Mouse (Mus musculus) hindbrain, embryonic 11.5 days (tissue): ENCODE measurements around the gene Fam178b. TPM values are rescaled to one million over a fixed set of nuclear protein-coding genes. Genes with fewer than 3 reads are reported as not detected.

ENCODE experiments used
- ATAC-seq: fragments of 200-750 bp; cut with Nextera tagmentation; 2 replicates; pipeline ENCODE4 v1.8.0; 2017; ENCODE audit warnings: mild to moderate bottlenecking, moderate TSS enrichment, moderate library complexity; ENCODE audit not compliant: low FRiP score
- DNase-seq: peaks from one replicate; pipeline ENCODE4 v3.0.0-alpha.2; 2015; ENCODE audit warnings: low spot score
- H3K27ac ChIP-seq: fragments of 300-500 bp; sonication (generic); 2 replicates; pipeline ENCODE4 v1.5.1; 2014; ENCODE audit warnings: mild to moderate bottlenecking, low read depth, low read length
- H3K27me3 ChIP-seq: fragments of 300-500 bp; sonication (generic); 2 replicates; pipeline ENCODE4 v1.6.1; 2014; ENCODE audit warnings: mild to moderate bottlenecking, low read length, moderate library complexity, mixed read lengths; ENCODE audit not compliant: control insufficient read depth, insufficient read depth
- H3K36me3 ChIP-seq: fragments of 300-500 bp; sonication (generic); 2 replicates; pipeline ENCODE4 v1.6.1; 2014; ENCODE audit warnings: mild to moderate bottlenecking, low read length, moderate library complexity, mixed read lengths; ENCODE audit not compliant: control insufficient read depth, insufficient read depth
- H3K4me1 ChIP-seq: fragments of 300-500 bp; sonication (generic); replicated peaks from 2 replicates; pipeline ENCODE4 v1.6.1; 2014; ENCODE audit warnings: low read length, mixed read lengths; ENCODE audit not compliant: control insufficient read depth, insufficient read depth
- H3K4me2 ChIP-seq: fragments of 300-500 bp; sonication (generic); replicated peaks from 2 replicates; pipeline ENCODE4 v1.6.1; 2014; ENCODE audit warnings: mild to moderate bottlenecking, low read depth, low read length
- H3K4me3 ChIP-seq: fragments of 300-500 bp; sonication (generic); 2 replicates; pipeline ENCODE4 v1.5.1; 2014; ENCODE audit warnings: low read depth, low read length
- H3K9ac ChIP-seq: fragments of 300-500 bp; sonication (generic); 2 replicates; pipeline ENCODE4 v1.6.1; 2014; ENCODE audit warnings: low read depth, low read length
- H3K9me3 ChIP-seq: fragments of 300-500 bp; sonication (generic); 2 replicates; pipeline ENCODE4 v1.6.1; 2016; ENCODE audit warnings: low read length; ENCODE audit not compliant: control insufficient read depth
- WGBS: fragments of 180-500 bp; shearing (Covaris S2); extraction: QIAGEN DNeasy Blood & Tissue Kit; methylation state at CpG from one replicate; pipeline ENCODE4 v1.1.7; 2014; 5-methylcytosine and 5-hydroxymethylcytosine counted together
- polyA plus RNA-seq: library from polyadenylated mRNA; unstranded; fragments of >200 nt; fragmentation: Nextera tagmentation; extraction: Ambion mirVana; gene quantifications from 2 replicates; pipeline ENCODE4 v1.2.1, GENCODE M21; 2014

Gene Fam178b
- polyA plus RNA-seq, 1 experiment from 2014 or later = 0.52 TPM

- WGBS = under 1% methylated on average over 42 of the region's 52 CpGs
- Histone ChIP-seq H3K9me3 (no peaks in the 10 kb centered on the region), H3K27me3 (no peaks in the 10 kb centered on the region), H3K4me3 (peak overlapping the region; percentile 93), H3K27ac (peak overlapping the region; percentile 99), H3K9ac (peak overlapping the region; percentile 100), H3K4me2 (peak overlapping the region; percentile 99), H3K4me1 (peaks cover 20% of the 10 kb centered on the region), H3K36me3 (peaks cover 18% of the 10 kb centered on the region)
- peak; percentile 82 for ATAC-seq
- peak; percentile 98 for DNase-seq
Measured at GRCm38 (mm10) chr1:36556553-36557456, 126.2 kb downstream of the Fam178b start.

DNA sequence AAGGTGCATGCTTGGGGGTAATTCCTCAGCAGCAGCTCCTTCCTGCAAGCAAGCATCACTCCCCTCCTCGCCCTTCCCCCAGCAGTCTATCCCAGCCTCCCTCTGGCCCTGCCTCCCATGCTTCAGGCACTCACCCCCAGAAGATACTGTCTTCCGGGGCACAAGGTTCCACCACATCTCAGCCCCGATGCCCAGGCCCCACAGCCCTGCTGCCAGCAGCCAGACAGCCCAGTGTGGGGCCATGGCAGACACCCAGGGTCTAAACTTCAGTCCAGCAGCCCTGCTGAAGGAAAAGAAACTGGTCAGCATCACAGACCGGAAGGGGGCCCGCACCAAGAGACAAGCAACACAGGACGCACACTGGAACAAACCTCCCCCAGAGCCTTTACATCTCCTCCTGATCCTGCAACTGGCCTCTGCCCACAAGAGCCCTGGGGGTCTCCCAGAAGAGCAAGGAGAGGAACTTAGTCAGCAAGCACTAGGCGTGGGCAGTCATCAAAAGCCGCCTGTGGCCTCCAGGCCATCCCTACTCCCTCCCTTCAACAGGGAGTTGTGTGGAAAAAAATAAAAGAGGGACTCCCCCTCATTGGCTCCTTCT is 127.1 kb downstream of the Fam178b start:
- Histone ChIP-seq H3K9me3 (no peaks in the 10 kb centered on the region), H3K4me3 (peak overlapping the region; percentile 93), H3K9ac (peak overlapping the region; percentile 100), H3K27ac (peak overlapping the region; percentile 99), H3K4me2 (peak overlapping the region; percentile 99), H3K36me3 (peaks cover 24% of the 10 kb centered on the region), H3K4me1 (peaks cover 20% of the 10 kb centered on the region), H3K27me3 (no peaks in the 10 kb centered on the region)
- ATAC-seq (no peak), DNase-seq (peak; percentile 58)
- WGBS = 4% methylated on average over 8 of the region's 8 CpGs

DNA sequence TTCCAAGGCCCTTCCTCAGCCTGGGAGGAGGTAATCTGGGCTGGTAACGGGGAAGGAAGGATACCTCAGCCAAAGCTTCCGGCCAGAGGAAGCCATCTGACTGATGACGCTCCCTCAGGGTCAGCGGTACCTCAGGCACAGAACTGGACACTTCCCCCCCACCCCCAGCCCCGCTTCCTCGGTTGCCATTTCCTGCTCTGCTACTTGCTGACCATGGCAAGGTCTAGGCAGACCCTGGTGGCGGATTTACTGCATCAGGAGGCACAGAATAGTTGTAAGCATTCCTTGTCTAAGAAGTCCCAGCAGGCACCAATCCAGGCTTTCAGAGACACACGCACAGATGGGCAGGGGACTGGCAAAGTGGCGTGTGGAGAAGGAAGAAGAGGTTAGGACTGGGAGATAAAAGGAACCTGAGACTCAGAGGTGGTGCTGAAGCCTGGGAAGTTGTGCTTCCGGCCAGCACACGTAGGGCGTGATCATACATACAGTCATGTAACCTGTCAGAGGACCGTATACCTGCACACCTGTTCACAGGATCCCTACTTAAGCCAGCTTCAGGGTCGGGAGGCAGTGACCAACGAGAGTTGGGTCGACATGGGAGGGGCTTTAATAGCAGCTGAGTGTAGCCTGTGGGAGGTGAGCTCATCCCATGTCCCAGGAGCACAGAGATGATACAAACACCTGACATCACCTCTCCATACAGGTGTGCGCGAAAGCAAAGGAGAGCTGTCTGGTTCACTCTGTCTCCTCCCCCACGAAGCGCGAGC is 128.2 kb downstream of the Fam178b start:
- Histone ChIP-seq H3K9me3 (no peaks in the 10 kb centered on the region), H3K9ac (peak overlapping the region; percentile 100), H3K27ac (peak overlapping the region; percentile 3; the same call in 1 of the 2 replicates), H3K4me3 (peak overlapping the region; percentile 93), H3K4me1 (peaks cover 20% of the 10 kb centered on the region), H3K4me2 (peak overlapping the region; percentile 99), H3K27me3 (no peaks in the 10 kb centered on the region), H3K36me3 (peaks cover 34% of the 10 kb centered on the region)
- ATAC-seq (no peak), DNase-seq (no peak)
- WGBS = 77% methylated on average over 21 of the region's 21 CpGs

DNA sequence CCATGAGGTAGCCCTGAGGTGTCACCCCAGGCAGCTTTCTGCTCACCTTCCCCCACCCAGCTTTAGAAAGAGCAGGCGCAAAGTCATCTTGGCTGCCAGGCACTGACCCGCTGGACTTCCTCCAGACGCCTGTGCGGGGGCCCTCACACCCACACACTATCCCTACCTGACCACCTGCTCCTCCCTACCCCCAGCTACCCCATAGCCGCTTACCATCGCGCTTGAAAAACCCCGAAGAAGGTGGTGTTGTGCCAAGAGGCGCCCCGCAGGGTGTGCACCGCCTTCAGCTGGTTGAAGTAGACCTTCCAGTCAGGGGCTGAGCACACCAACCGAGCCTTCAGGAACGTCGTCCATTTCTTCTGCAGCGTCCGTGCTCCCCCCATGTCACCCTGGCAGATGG is 130.5 kb downstream of the Fam178b start:
- no peak overlapping the region for H3K9ac ChIP-seq
- no peak for ATAC-seq
- H3K36me3 ChIP-seq = peaks cover 34% of the 10 kb centered on the region
- WGBS = 90% methylated on average over 16 of the region's 16 CpGs
- no peak overlapping the region for H3K4me3 ChIP-seq
- no peak overlapping the region for H3K27ac ChIP-seq
- DNase-seq = no peak
- no peak overlapping the region for H3K4me2 ChIP-seq
- peaks cover 14% of the 10 kb centered on the region for H3K4me1 ChIP-seq
- no peaks in the 10 kb centered on the region for H3K27me3 ChIP-seq
- H3K9me3 ChIP-seq = no peaks in the 10 kb centered on the region

GRCm38 (mm10) chr1:36551904-36552303 is 131.1 kb downstream of the Fam178b start:
- WGBS = 94% methylated on average over 17 of the region's 17 CpGs
- no peaks in the 10 kb centered on the region for H3K27me3 ChIP-seq
- H3K27ac ChIP-seq = no peak overlapping the region
- H3K4me3 ChIP-seq = no peak overlapping the region
- no peak overlapping the region for H3K9ac ChIP-seq
- no peak for DNase-seq
- H3K4me2 ChIP-seq = no peak overlapping the region
- ATAC-seq = no peak
- H3K36me3 ChIP-seq = peaks cover 34% of the 10 kb centered on the region
- no peaks in the 10 kb centered on the region for H3K9me3 ChIP-seq
- peaks cover 14% of the 10 kb centered on the region for H3K4me1 ChIP-seq

DNA sequence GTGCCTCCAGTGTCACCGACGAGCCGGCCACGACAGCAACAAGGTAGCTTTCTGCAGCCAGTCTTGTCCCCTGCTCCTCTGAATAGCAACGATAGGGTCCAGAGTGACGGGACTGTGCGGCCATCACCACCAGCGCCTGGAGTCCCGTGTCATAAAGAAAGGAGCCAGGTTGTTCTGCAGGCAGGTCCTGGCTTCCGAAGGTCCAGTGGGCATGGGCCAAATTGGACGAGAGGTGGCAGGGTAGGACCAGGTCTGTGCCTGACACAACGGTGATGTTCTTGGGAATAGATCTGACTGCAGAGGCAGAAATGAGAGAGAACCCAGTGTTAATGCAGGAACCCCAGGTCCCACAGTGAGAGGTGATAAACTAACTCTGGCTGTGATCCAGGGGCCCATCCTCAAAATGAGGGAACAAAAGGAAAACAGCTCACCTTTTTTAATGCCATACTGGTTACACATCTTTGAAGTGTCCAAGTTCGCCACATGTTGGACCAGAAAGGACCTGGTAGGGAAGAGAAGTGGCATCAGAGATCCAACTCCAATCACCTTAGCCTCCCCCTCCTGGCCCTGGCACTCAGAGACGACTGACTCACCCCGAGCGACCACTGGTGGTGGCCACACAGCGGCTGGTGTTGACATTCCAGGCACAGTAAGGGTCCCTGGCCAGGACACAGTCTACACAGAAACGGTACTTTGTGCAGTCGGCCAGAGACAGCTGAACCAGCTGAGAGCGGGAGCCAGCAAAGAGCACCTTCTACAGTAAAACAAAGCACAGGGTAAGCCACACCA is 132.7 kb downstream of the Fam178b start:
- Histone ChIP-seq H3K9me3 (no peaks in the 10 kb centered on the region), H3K27ac (no peak overlapping the region), H3K4me3 (no peak overlapping the region), H3K27me3 (no peaks in the 10 kb centered on the region), H3K9ac (no peak overlapping the region), H3K36me3 (peaks cover 34% of the 10 kb centered on the region), H3K4me1 (peaks cover 10% of the 10 kb centered on the region), H3K4me2 (no peak overlapping the region)
- ATAC-seq = no peak
- no peak for DNase-seq
- WGBS = 79% methylated on average over 20 of the region's 20 CpGs

DNA sequence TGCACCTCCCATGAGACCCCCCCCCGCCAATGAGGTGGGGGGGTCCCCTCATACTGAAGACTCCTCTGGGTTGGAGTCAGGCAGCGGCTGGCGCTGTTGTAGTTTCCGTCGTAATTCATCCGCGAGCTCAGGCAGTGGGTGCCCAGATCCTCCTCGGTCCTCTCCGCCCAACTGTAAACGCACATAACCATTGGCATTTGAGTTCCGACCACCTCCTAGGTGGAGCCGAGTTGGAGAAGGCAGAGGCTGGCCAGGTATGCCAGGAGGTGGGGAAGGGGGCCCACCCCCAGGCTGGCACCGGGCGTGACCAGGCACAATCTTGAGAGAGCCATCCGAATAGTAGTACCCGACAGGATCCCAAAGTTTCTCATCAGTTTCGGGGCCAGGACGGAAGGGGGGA is 133.5 kb downstream of the Fam178b start:
- no peak overlapping the region for H3K4me3 ChIP-seq
- peaks cover 5% of the 10 kb centered on the region for H3K4me1 ChIP-seq
- peaks cover 34% of the 10 kb centered on the region for H3K36me3 ChIP-seq
- 90% methylated on average over 18 of the region's 18 CpGs for WGBS
- H3K27me3 ChIP-seq = no peaks in the 10 kb centered on the region
- H3K4me2 ChIP-seq = no peak overlapping the region
- no peak overlapping the region for H3K27ac ChIP-seq
- DNase-seq = no peak
- no peak overlapping the region for H3K9ac ChIP-seq
- H3K9me3 ChIP-seq = no peaks in the 10 kb centered on the region
- no peak for ATAC-seq

DNA sequence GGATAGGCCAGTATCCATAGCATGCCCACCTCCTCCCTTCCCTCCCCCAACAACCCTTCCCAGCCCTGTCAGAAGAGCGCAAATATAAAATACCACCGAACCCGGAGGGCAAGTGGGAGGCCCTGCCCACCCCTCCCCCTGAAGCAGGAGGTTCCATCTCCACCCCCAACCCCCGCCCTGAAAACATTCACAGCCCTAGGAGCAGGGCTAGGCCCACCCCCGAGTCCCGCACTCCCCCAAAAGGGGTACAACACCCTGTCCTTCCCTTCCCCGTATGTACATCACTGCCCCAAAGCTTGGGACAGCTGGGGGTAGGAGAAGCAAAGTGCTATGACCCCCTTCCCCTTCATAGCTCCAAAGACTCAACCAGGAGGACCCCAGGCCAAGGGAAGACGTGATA is 134.2 kb downstream of the Fam178b start:
- H3K36me3 ChIP-seq = peaks cover 30% of the 10 kb centered on the region
- ATAC-seq (no peak), DNase-seq (no peak)
- H3K9me3 ChIP-seq = no peaks in the 10 kb centered on the region
- no peak overlapping the region; the same call in 1 of the 2 replicates for H3K27ac ChIP-seq
- no peaks in the 10 kb centered on the region for H3K27me3 ChIP-seq
- peaks cover 2% of the 10 kb centered on the region; the same call in 1 of the 2 replicates for H3K4me1 ChIP-seq
- no peak overlapping the region for H3K4me2 ChIP-seq
- no peak overlapping the region for H3K4me3 ChIP-seq
- no peak overlapping the region for H3K9ac ChIP-seq
- WGBS = 54% methylated on average over 8 of the region's 8 CpGs
